Mouse (Mus musculus) stomach, postnatal 0 days (tissue): Measurements from ENCODE around the gene Tada2a.

Source experiments
- CTCF ChIP-seq: IDR thresholded peaks from 2 replicates; pipeline ENCODE4 v1.5.1; 2016; ENCODE audit warnings: antibody characterized with exemption, low read depth, mild to moderate bottlenecking, moderate library complexity
- EP300 ChIP-seq: optimal IDR thresholded peaks from 2 replicates; pipeline ENCODE3; 2016; ENCODE audit warnings: antibody characterized with exemption

DNA sequence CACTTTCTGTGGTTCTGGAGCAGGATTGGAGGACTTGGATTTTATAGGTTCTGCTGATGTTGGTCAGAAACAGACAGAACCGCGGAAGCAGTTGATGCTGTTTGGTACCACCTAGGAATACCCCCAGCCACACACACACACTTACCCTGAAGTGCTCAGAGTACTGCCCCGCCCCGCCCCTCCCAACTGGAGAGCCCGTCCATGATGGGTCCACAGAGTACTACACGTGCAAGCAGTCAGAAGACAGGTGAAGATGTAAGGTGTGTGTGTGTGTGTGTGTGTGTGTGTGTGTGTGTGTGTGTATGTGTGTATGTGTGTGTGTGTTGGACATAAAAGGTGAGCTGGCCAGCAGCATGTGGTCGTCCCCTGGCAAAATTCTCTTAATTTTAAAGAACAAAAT lies 76.3 kb downstream of the Tada2a start:
- TF ChIP-seq CTCF (no peak), EP300 (no peak)
